Mouse (Mus musculus): Measurements from ENCODE around the gene 2310011J03Rik. TPM values are rescaled to one million over a fixed set of nuclear protein-coding genes. Genes with fewer than 3 reads are reported as not detected.

The 2310011J03Rik gene
- total and polyA plus RNA-seq, 3 experiments: 65.7 to 81.5 TPM; not detected in 1

GRCm38 (mm10) chr10:80357336-80357735 lies 37.0 kb upstream of the 2310011J03Rik start:
- TF ChIP-seq NRF1 (IDR thresholded peaks at IDR 0.05; ENCODE audit: insufficient read depth, low read depth, low read length, poor library complexity, severe bottlenecking): no peak
- no peak for TF ChIP-seq ZC3H11A (IDR thresholded peaks at IDR 0.05; ENCODE audit: low read depth, low read length)
- TF ChIP-seq POLR2AphosphoS5 (IDR thresholded peaks at IDR 0.05; ENCODE audit: borderline replicate concordance, low read depth, low read length): no peak
- no peak for TF ChIP-seq CTCF (IDR thresholded peaks at IDR 0.05 in 2 of 3, conservative IDR thresholded peaks at IDR 0.05 in 1 of 3; ENCODE audit: control insufficient read depth in 1 of 3, insufficient read depth in 1 of 3, low read depth in 2 of 3, low read length in 3 of 3, poor library complexity in 1 of 3, severe bottlenecking in 1 of 3)
- TF ChIP-seq GABPA (IDR thresholded peaks at IDR 0.05; ENCODE audit: low read depth, low read length): no peak
- TF ChIP-seq ZKSCAN1 (IDR thresholded peaks at IDR 0.05; ENCODE audit: low read depth, low read length): no peak
- no peak for TF ChIP-seq POLR2A (IDR thresholded peaks at IDR 0.05; ENCODE audit: control insufficient read depth in 1 of 2, insufficient read depth in 1 of 2, low read depth in 1 of 2, low read length in 2 of 2, poor library complexity in 1 of 2)
- peaks cover 0 to 7% of the 10 kb centered on the region in 2 experiments; a peak in 2 of 4 replicates for H3K36me3 ChIP-seq (ENCODE audit: control insufficient read depth in 1 of 2, insufficient read depth in 2 of 2, low read length in 2 of 2)
- H3K79me2 ChIP-seq (ENCODE audit: control insufficient read depth, insufficient read depth, low read length, poor library complexity): no peaks in the 10 kb centered on the region
- no peaks in the 10 kb centered on the region for H3K9me3 ChIP-seq (replicated peaks; ENCODE audit: insufficient read depth, low read length)
- H3K27me3 ChIP-seq (ENCODE audit: control insufficient read depth in 1 of 2, insufficient read depth in 2 of 2, low read length in 2 of 2): no peaks in the 10 kb centered on the region
- no peak overlapping the region for H3K27ac ChIP-seq (ENCODE audit: control insufficient read depth, low read depth, low read length)
- no peak for DNase-seq (ENCODE audit: low read depth, low spot score)
- peaks cover 11 to 13% of the 10 kb centered on the region in 2 experiments for H3K4me1 ChIP-seq (ENCODE audit: control insufficient read depth in 1 of 2, insufficient read depth in 2 of 2, low read length in 2 of 2)
- H3K4me3 ChIP-seq (ENCODE audit: control insufficient read depth in 1 of 2, insufficient read depth in 1 of 2, low read depth in 2 of 2, low read length in 2 of 2): no peak overlapping the region
- no peak overlapping the region for H3K9ac ChIP-seq (ENCODE audit: control insufficient read depth, low read depth, low read length, poor library complexity, severe bottlenecking)

DNA sequence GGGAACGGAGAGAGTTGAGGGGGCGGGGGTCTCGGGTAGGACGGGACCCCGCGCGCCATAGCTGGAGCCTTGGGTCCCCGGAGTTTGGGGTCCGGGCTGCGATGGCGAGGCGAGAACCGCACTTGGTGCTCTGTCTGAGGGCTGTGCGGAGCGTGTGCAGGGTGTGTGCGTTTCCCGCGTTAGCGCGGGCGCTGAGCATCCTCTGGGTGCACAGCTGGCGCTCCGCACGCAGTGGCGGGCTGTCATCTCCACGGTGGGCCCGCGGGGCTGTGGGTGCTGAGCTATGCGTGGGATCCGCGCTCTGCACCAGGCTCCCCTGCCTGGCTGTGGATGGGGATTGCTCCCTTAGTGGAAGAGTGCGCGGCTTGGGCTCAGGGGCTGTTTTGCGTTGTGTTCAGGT lies 36.4 kb upstream of the 2310011J03Rik start:
- H3K27me3 ChIP-seq (ENCODE audit: control insufficient read depth in 1 of 2, insufficient read depth in 2 of 2, low read length in 2 of 2): no peaks in the 10 kb centered on the region

GRCm38 (mm10) chr10:80356001-80356682 lies 35.8 kb upstream of the 2310011J03Rik start, which contains the start of gene Plk5:
Gene Plk5 (plus strand): TSS chr10:80356459.
- no peaks in the 10 kb centered on the region for H3K27me3 ChIP-seq (ENCODE audit: control insufficient read depth in 1 of 2, insufficient read depth in 2 of 2, low read length in 2 of 2)
- H3K79me2 ChIP-seq (ENCODE audit: control insufficient read depth, insufficient read depth, low read length, poor library complexity): no peaks in the 10 kb centered on the region
- H3K4me3 ChIP-seq (ENCODE audit: control insufficient read depth in 1 of 2, insufficient read depth in 1 of 2, low read depth in 2 of 2, low read length in 2 of 2): no peak within 1 kb of the TSS
- H3K27ac ChIP-seq (ENCODE audit: control insufficient read depth, low read depth, low read length): no peak within 1 kb of the TSS
- DNase-seq (ENCODE audit: low read depth, low spot score): no peak
- no peak within 1 kb of the TSS for H3K9ac ChIP-seq (ENCODE audit: control insufficient read depth, low read depth, low read length, poor library complexity, severe bottlenecking)
- H3K36me3 ChIP-seq (ENCODE audit: control insufficient read depth in 1 of 2, insufficient read depth in 2 of 2, low read length in 2 of 2): peaks cover 0 to 10% of the 10 kb centered on the region in 2 experiments; a peak in 2 of 4 replicates
- no peaks in the 10 kb centered on the region for H3K9me3 ChIP-seq (replicated peaks; ENCODE audit: insufficient read depth, low read length)
- peaks cover 14 to 21% of the 10 kb centered on the region in 2 experiments for H3K4me1 ChIP-seq (ENCODE audit: control insufficient read depth in 1 of 2, insufficient read depth in 2 of 2, low read length in 2 of 2)
- TF ChIP-seq MYB (IDR thresholded peaks at IDR 0.05; ENCODE audit: low read depth, low read length): no peak
- no peak for TF ChIP-seq ETS1 (IDR thresholded peaks at IDR 0.05; ENCODE audit: low read depth, low read length)
- TF ChIP-seq POLR2AphosphoS2 (IDR thresholded peaks at IDR 0.05; ENCODE audit: low read length): no peak
- no peak for TF ChIP-seq MAFK (IDR thresholded peaks at IDR 0.05; ENCODE audit: borderline replicate concordance, low read depth, low read length)
- TF ChIP-seq SMC3 (IDR thresholded peaks at IDR 0.05; ENCODE audit: low read depth, low read length): no peak
- no peak for TF ChIP-seq GATA1 (IDR thresholded peaks at IDR 0.05; ENCODE audit: low read depth, low read length)
- TF ChIP-seq UBTF (IDR thresholded peaks at IDR 0.05; ENCODE audit: borderline replicate concordance, insufficient read depth, low read depth, low read length): no peak
- TF ChIP-seq MAZ (IDR thresholded peaks at IDR 0.05; ENCODE audit: low read depth, low read length): no peak

More for the DNA sequence above, 36.4 kb upstream of the 2310011J03Rik start:
- no peak for TF ChIP-seq SIN3A (IDR thresholded peaks at IDR 0.05; ENCODE audit: low read length)
- no peak for TF ChIP-seq MAZ (IDR thresholded peaks at IDR 0.05; ENCODE audit: low read depth, low read length)
- no peak for TF ChIP-seq GATA1 (IDR thresholded peaks at IDR 0.05; ENCODE audit: low read depth, low read length)
- no peak for TF ChIP-seq HCFC1 (IDR thresholded peaks at IDR 0.05; ENCODE audit: low read depth, low read length)
- no peak for TF ChIP-seq JUND (IDR thresholded peaks at IDR 0.05; ENCODE audit: low read depth, low read length)
- TF ChIP-seq USF1 (IDR thresholded peaks at IDR 0.05; ENCODE audit: low read depth, low read length): no peak
- no peak for TF ChIP-seq TBP (IDR thresholded peaks at IDR 0.05; ENCODE audit: low read depth, low read length)
- TF ChIP-seq MXI1 (IDR thresholded peaks at IDR 0.05; ENCODE audit: low read depth, low read length): no peak
- TF ChIP-seq RAD21 (IDR thresholded peaks at IDR 0.05; ENCODE audit: low read depth, low read length): no peak
- no peak for TF ChIP-seq USF2 (IDR thresholded peaks at IDR 0.05; ENCODE audit: borderline replicate concordance in 1 of 2, insufficient read depth in 1 of 2, low read depth in 1 of 2, low read length in 2 of 2)
- H3K4me3 ChIP-seq (ENCODE audit: control insufficient read depth in 1 of 2, insufficient read depth in 1 of 2, low read depth in 2 of 2, low read length in 2 of 2): no peak overlapping the region
- H3K27ac ChIP-seq (ENCODE audit: control insufficient read depth, low read depth, low read length): no peak overlapping the region
- no peak overlapping the region for H3K9ac ChIP-seq (ENCODE audit: control insufficient read depth, low read depth, low read length, poor library complexity, severe bottlenecking)
- no peak for DNase-seq (ENCODE audit: low read depth, low spot score)
- no peaks in the 10 kb centered on the region for H3K9me3 ChIP-seq (replicated peaks; ENCODE audit: insufficient read depth, low read length)
- H3K4me1 ChIP-seq (ENCODE audit: control insufficient read depth in 1 of 2, insufficient read depth in 2 of 2, low read length in 2 of 2): peaks cover 14 to 19% of the 10 kb centered on the region in 2 experiments
- H3K79me2 ChIP-seq (ENCODE audit: control insufficient read depth, insufficient read depth, low read length, poor library complexity): no peaks in the 10 kb centered on the region
- peaks cover 0 to 10% of the 10 kb centered on the region in 2 experiments; a peak in 2 of 4 replicates for H3K36me3 ChIP-seq (ENCODE audit: control insufficient read depth in 1 of 2, insufficient read depth in 2 of 2, low read length in 2 of 2)

Measured in MEL (cell line).